Mouse (Mus musculus) CH12.LX (cell line): ENCODE results near the gene Tnik. TPM values are rescaled to one million over a fixed set of nuclear protein-coding genes. Genes with fewer than 3 reads are reported as not detected.

ENCODE experiments used
- DNase-seq: peaks from one replicate; pipeline ENCODE4 v3.0.0-alpha.2; 2013; ENCODE audit errors: extremely low read depth
- H3K27ac ChIP-seq: 2 replicates; pipeline ENCODE4 v1.5.1; 2012; ENCODE audit warnings: low read depth, mild to moderate bottlenecking, control low read depth, moderate library complexity; ENCODE audit not compliant: insufficient read depth
- H3K27me3 ChIP-seq: replicated peaks from 2 replicates; pipeline ENCODE3; 2012; ENCODE audit warnings: inconsistent platforms
- H3K36me3 ChIP-seq, 2 experiments: replicated peaks in 1 of 2; 2 replicates each; pipeline versions ENCODE3 to v1.6.1; 2012; ENCODE audit warnings: inconsistent platforms in 1 of 2, low read length in 1 of 2, mild to moderate bottlenecking in 1 of 2, mixed read lengths in 1 of 2, moderate library complexity in 1 of 2; ENCODE audit not compliant: control insufficient read depth in 1 of 2, insufficient read depth in 1 of 2
- H3K4me1 ChIP-seq, 2 experiments: 2 replicates each; pipeline ENCODE4 v1.6.1; 2012; ENCODE audit warnings: inconsistent platforms in 1 of 2, moderate library complexity in 1 of 2; ENCODE audit not compliant: insufficient read depth in 2 of 2, control insufficient read depth in 1 of 2
- H3K4me2 ChIP-seq: 2 replicates; pipeline ENCODE4 v1.6.1; 2012; ENCODE audit warnings: low read depth, mild to moderate bottlenecking, control low read depth; ENCODE audit not compliant: poor library complexity, insufficient read depth, severe bottlenecking
- H3K4me3 ChIP-seq, 3 experiments: fragments of 150-350 bp in 1 of 3; sonication (generic) in 1 of 3; replicated peaks in 1 of 3; 2 replicates each; pipeline versions ENCODE3 to v1.5.1; 2011 to 2012; ENCODE audit warnings: low read depth in 2 of 3, low read length in 2 of 3, mild to moderate bottlenecking in 2 of 3, moderate library complexity in 2 of 3, control low read depth in 1 of 3, improper control_type of control experiment in 1 of 3, inconsistent platforms in 1 of 3, mixed read lengths in 1 of 3; ENCODE audit not compliant: poor library complexity in 1 of 3
- H3K79me2 ChIP-seq: replicated peaks from 2 replicates; pipeline ENCODE4 v1.6.1; 2012; ENCODE audit warnings: mild to moderate bottlenecking, moderate library complexity; ENCODE audit not compliant: control insufficient read depth, poor library complexity, insufficient read depth, severe bottlenecking; ENCODE audit errors: extremely low read depth
- H3K9ac ChIP-seq: 2 replicates; pipeline ENCODE4 v1.6.1; 2012; ENCODE audit warnings: low read depth, mild to moderate bottlenecking, control low read depth, moderate library complexity; ENCODE audit not compliant: insufficient read depth
- H3K9me3 ChIP-seq: replicated peaks from 2 replicates; pipeline ENCODE3; 2012; ENCODE audit warnings: low read length, inconsistent platforms, mixed read lengths
- BHLHE40 ChIP-seq: IDR thresholded peaks from 2 replicates; pipeline ENCODE4 v1.6.1; 2011; ENCODE audit warnings: mild to moderate bottlenecking, low read depth, low read length, improper control_type of control experiment
- CHD2 ChIP-seq: IDR thresholded peaks from 2 replicates; pipeline ENCODE4 v1.6.1; 2011; ENCODE audit warnings: low read length, improper control_type of control experiment
- ELF1 ChIP-seq: IDR thresholded peaks from 2 replicates; pipeline ENCODE4 v1.6.1; 2014; ENCODE audit warnings: low read depth, mild to moderate bottlenecking, inconsistent platforms, low read length, improper control_type of control experiment
- EP300 ChIP-seq: IDR thresholded peaks from 2 replicates; pipeline ENCODE4 v1.6.1; 2011; ENCODE audit warnings: low read length, improper control_type of control experiment
- ETS1 ChIP-seq: conservative IDR thresholded peaks from 2 replicates; pipeline ENCODE4 v1.6.1; 2012; ENCODE audit warnings: low read depth, mild to moderate bottlenecking, inconsistent platforms, low read length, improper control_type of control experiment, moderate library complexity
- HCFC1 ChIP-seq: IDR thresholded peaks from 2 replicates; pipeline ENCODE4 v1.6.1; 2012; ENCODE audit warnings: low read depth, mild to moderate bottlenecking, inconsistent platforms, low read length, improper control_type of control experiment
- JUN ChIP-seq: IDR thresholded peaks from 2 replicates; pipeline ENCODE4 v1.6.1; 2011; ENCODE audit warnings: low read depth, mild to moderate bottlenecking, low read length, improper control_type of control experiment, moderate library complexity; ENCODE audit not compliant: insufficient read depth
- KAT2A ChIP-seq: IDR thresholded peaks from 2 replicates; pipeline ENCODE4 v1.6.1; 2012; ENCODE audit warnings: low read length, improper control_type of control experiment, inconsistent platforms; ENCODE audit not compliant: insufficient replicate concordance
- MAFK ChIP-seq: IDR thresholded peaks from 2 replicates; pipeline ENCODE4 v1.6.1; 2011; ENCODE audit warnings: low read length, improper control_type of control experiment; ENCODE audit not compliant: insufficient replicate concordance
- MYC ChIP-seq: IDR thresholded peaks from 2 replicates; pipeline ENCODE4 v1.6.1; 2011; ENCODE audit warnings: low read depth, mild to moderate bottlenecking, improper control_type of control experiment, low read length
- NRF1 ChIP-seq: IDR thresholded peaks from 2 replicates; pipeline ENCODE4 v1.6.1; 2014; ENCODE audit warnings: low read depth, mild to moderate bottlenecking, inconsistent platforms, low read length, improper control_type of control experiment, moderate library complexity
- PAX5 ChIP-seq: IDR thresholded peaks from 2 replicates; pipeline ENCODE4 v1.6.1; 2012; ENCODE audit warnings: low read length, inconsistent platforms, mixed read lengths
- POLR2A ChIP-seq: IDR thresholded peaks from 2 replicates; pipeline ENCODE4 v1.6.1; 2011; ENCODE audit warnings: low read depth, mild to moderate bottlenecking, improper control_type of control experiment, low read length
- POLR2AphosphoS2 ChIP-seq: IDR thresholded peaks from 2 replicates; pipeline ENCODE4 v1.6.1; 2011; ENCODE audit warnings: low read depth, low read length, improper control_type of control experiment
- SMC3 ChIP-seq: IDR thresholded peaks from 2 replicates; pipeline ENCODE4 v1.6.1; 2011; ENCODE audit warnings: low read depth, low read length, improper control_type of control experiment
- ZKSCAN1 ChIP-seq: IDR thresholded peaks from 2 replicates; pipeline ENCODE4 v1.6.1; 2012; ENCODE audit warnings: low read depth, inconsistent platforms, low read length, improper control_type of control experiment, borderline replicate concordance
- dilution Hi-C: fragments of 300-500 bp; cut with MboI; formaldehyde crosslinking; loops from 2 replicates; pipeline ENCODE4 v1.14.3; 2020; ENCODE audit warnings: low sequenced_read_pairs; ENCODE audit not compliant: extremely low pct_unique_long_range_greater_than_20kb, extremely low pct_ligation_motif_present
- in situ Hi-C: fragments of 300-500 bp; cut with MboI; formaldehyde crosslinking; loops from 3 replicates; pipeline ENCODE4 v1.14.3; 2019; ENCODE audit warnings: low sequenced_read_pairs, low pct_ligation_motif_present, low pct_unique_long_range_greater_than_20kb, mixed read lengths
- polyA plus RNA-seq: library from polyadenylated mRNA; unstranded; fragments of >175 nt; gene quantifications from 2 replicates; pipeline ENCODE4 v1.2.1, GENCODE M21; 2012; ENCODE audit warnings: low read depth; ENCODE audit not compliant: insufficient read length
- total RNA-seq, 2 experiments: library from RNA; depleted of rRNA; stranded (reverse); fragments of 300-350 nt in 1 of 2; fragments of >200 nt in 1 of 2; gene quantifications; 2 replicates each; pipeline ENCODE4 v1.2.3; 2012 to 2014

Gene Tnik
- total and polyA plus RNA-seq, 3 experiments: 0.08 TPM; not detected in 2

DNA sequence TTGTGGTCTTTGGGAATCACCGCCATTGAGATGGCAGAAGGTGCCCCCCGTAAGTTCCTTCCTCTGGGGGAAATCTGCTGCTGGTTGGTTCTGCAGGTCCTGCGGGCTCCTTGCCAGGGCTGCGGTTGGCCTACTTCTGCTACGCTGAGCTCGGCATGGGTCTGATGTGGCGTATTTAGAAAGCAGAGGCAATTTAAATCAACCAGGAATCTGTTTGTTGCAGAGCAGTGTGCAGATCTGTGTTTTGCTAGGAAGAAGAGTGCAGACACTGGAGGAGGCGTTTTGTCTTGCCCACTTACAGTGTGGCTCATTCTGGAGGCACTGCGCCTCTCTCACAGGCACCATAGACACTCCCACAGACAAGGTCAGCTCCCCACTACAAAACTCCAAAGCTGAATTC, 291.9 kb downstream of the Tnik start:
- no peak overlapping the region for H3K9ac ChIP-seq
- TF ChIP-seq CHD2 (no peak), ELF1 (no peak)
- no peaks in the 10 kb centered on the region for H3K79me2 ChIP-seq
- H3K27me3 ChIP-seq: no peaks in the 10 kb centered on the region
- no peaks in the 10 kb centered on the region for H3K36me3 ChIP-seq
- no peak for DNase-seq
- no peak overlapping the region for H3K4me2 ChIP-seq
- dilution Hi-C loops: no loop called here
- H3K4me3 ChIP-seq: no peak overlapping the region
- H3K9me3 ChIP-seq: peaks cover 77% of the 10 kb centered on the region
- in situ Hi-C loops: no loop called here
- H3K4me1 ChIP-seq: no peaks in the 10 kb centered on the region
- no peak overlapping the region for H3K27ac ChIP-seq

DNA sequence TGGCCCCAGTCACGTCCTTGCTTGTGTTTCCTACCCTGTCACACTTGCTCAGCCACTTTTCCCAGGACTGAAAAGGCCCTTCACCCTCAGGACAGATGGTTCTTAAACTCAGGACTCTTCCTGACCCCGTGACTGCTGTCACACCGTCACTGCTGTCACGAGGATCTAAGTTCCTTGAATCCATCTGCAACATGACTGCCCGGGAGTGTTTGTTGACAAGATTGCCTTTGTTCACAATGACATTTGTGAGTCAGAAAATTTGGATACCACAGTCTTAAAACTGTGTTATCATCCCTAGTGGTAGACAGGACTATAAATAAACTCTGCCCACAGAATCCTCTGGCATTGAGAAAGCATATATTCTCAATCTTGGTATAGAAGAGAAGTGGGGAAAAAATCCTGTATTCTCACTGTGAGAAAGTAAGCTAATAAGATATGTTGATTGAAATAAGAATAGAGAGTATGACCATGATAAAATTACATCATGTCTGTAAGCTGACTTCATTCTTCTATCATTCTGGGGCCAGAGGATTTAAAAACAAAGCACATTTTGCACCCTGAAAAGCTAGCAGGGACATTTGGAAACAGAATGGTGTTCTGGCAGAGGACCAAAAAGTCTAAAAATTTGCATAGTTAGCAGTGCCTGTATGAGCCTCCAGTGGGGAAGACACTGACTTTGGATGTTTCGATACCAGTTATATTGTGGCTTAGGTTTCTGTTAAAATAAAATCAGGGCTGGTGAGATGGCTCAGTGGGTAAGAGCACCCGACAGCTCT, 293.0 kb downstream of the Tnik start:
- no peak overlapping the region for H3K9ac ChIP-seq
- no peak overlapping the region for H3K4me2 ChIP-seq
- H3K9me3 ChIP-seq: peaks cover 76% of the 10 kb centered on the region
- TF ChIP-seq HCFC1 (no peak), MYC (no peak), ELF1 (no peak), CHD2 (no peak), NRF1 (no peak), MAFK (no peak), ETS1 (no peak), ZKSCAN1 (no peak), SMC3 (no peak), PAX5 (no peak), EP300 (no peak), KAT2A (no peak), POLR2A (no peak), JUN (no peak), POLR2AphosphoS2 (no peak), BHLHE40 (no peak)
- H3K27me3 ChIP-seq: no peaks in the 10 kb centered on the region
- dilution Hi-C loops: no loop called here
- H3K4me1 ChIP-seq: no peaks in the 10 kb centered on the region
- no peak for DNase-seq
- no peaks in the 10 kb centered on the region for H3K36me3 ChIP-seq
- no peak overlapping the region for H3K4me3 ChIP-seq
- no peak overlapping the region for H3K27ac ChIP-seq
- in situ Hi-C loops: no loop called here
- no peaks in the 10 kb centered on the region for H3K79me2 ChIP-seq
